Mouse (Mus musculus) liver, adult 2 months (tissue): ENCODE data around the gene Gde1.

Source experiments
- CTCF ChIP-seq: fragments of 200-500 bp; IDR thresholded peaks from 2 replicates; pipeline ENCODE4 v1.5.1; 2011; ENCODE audit warnings: low read depth, low read length, control low read depth
- POLR2A ChIP-seq: fragments of 200-500 bp; IDR thresholded peaks from 2 replicates; pipeline ENCODE4 v1.6.1; 2011; ENCODE audit warnings: low read length, control low read depth; ENCODE audit not compliant: insufficient read depth; ENCODE audit errors: extremely low read depth

- TF ChIP-seq CTCF (no peak), POLR2A (0 out of 2 replicates have a peak, but pooled peaks have one; percentile 34)
These were observed 6.9 kb upstream of the Gde1 start, which contains the start of gene Ccp110 for GRCm38 (mm10) chr7:118712228-118713173.
